Mouse (Mus musculus) spleen, adult 2 months (tissue): ENCODE results near the gene Prr5l. TPM values are rescaled to one million over a fixed set of nuclear protein-coding genes. Genes with fewer than 3 reads are reported as not detected.

Experiments used
- DNase-seq, 2 experiments: peaks; one replicate each; pipeline versions ENCODE4 v3.0.0 to v3.0.0-alpha.2; 2012 to 2021; ENCODE audit warnings: low spot score in 2 of 2, low read depth in 1 of 2
- H3K27ac ChIP-seq: fragments of 200-500 bp; 2 replicates; pipeline ENCODE4 v1.5.1; 2012; ENCODE audit warnings: low read length, inconsistent platforms; ENCODE audit not compliant: insufficient read depth
- H3K27me3 ChIP-seq: fragments of 200-500 bp; 2 replicates; pipeline ENCODE4 v1.6.1; 2012; ENCODE audit warnings: mild to moderate bottlenecking, moderate library complexity, low read length, inconsistent platforms; ENCODE audit not compliant: control insufficient read depth, insufficient read depth
- H3K36me3 ChIP-seq: fragments of 200-500 bp; 2 replicates; pipeline ENCODE4 v1.6.1; 2012; ENCODE audit warnings: mild to moderate bottlenecking, low read length, inconsistent platforms; ENCODE audit not compliant: control insufficient read depth, insufficient read depth
- H3K4me1 ChIP-seq: fragments of 200-500 bp; 2 replicates; pipeline ENCODE4 v1.6.1; 2011; ENCODE audit warnings: inconsistent platforms; ENCODE audit not compliant: control insufficient read depth, insufficient read depth, insufficient read length
- H3K4me3 ChIP-seq: fragments of 200-500 bp; 2 replicates; pipeline ENCODE4 v1.5.1; 2011; ENCODE audit warnings: mild to moderate bottlenecking, inconsistent platforms; ENCODE audit not compliant: insufficient read depth, insufficient read length; ENCODE audit errors: extremely low read depth
- CTCF ChIP-seq: fragments of 200-500 bp; IDR thresholded peaks from 2 replicates; pipeline ENCODE4 v1.5.1; 2011; ENCODE audit warnings: mild to moderate bottlenecking, inconsistent platforms; ENCODE audit not compliant: insufficient read depth, insufficient read length, insufficient replicate concordance; ENCODE audit errors: extremely low read depth
- POLR2A ChIP-seq: fragments of 200-500 bp; IDR thresholded peaks from 2 replicates; pipeline ENCODE4 v1.6.1; 2011; ENCODE audit warnings: low read depth, low read length, inconsistent platforms
- WGBS: fragments of 180-500 bp; shearing (Covaris S2); methylation state at CpG from one replicate; pipeline ENCODE4 v1.1.7; 2018; 5-methylcytosine and 5-hydroxymethylcytosine counted together
- polyA plus RNA-seq: library from polyadenylated mRNA; depleted of rRNA; stranded (reverse); fragments of >200 nt; gene quantifications from 2 replicates; pipeline ENCODE4 v1.2.3, GENCODE M21; 2012

Gene Prr5l
- polyA plus RNA-seq, 1 experiment = 6.1 TPM

DNA sequence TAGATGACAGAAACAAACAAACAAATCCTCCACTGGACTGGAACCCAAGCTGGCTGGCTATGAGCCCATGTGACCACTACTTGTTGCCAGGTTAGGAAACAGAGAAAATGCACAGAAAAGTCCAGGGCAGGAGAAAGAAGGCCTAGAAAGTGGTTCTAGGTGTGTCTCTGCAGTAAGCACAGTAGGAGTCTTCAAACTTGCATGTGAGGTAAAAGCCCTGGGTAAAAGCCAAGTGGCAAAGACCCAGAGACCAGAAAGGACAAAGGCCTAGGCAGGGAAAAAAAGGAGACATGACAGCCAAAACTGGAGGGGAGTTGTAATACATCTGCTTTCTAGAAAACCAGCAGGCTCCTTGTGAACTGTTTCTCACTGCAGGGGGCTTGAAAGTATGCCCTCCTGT lies 151.9 kb downstream of the Prr5l start:
- no peak for DNase-seq
- Histone ChIP-seq H3K27me3 (no peaks in the 10 kb centered on the region), H3K36me3 (no peaks in the 10 kb centered on the region), H3K4me3 (no peak overlapping the region), H3K4me1 (peaks cover 10% of the 10 kb centered on the region; the same call in 1 of the 2 replicates), H3K27ac (no peak overlapping the region)
- TF ChIP-seq CTCF (no peak), POLR2A (no peak)

GRCm38 (mm10) chr2:101729472-101729871 lies 153.4 kb downstream of the Prr5l start:
- no peak for DNase-seq

DNA sequence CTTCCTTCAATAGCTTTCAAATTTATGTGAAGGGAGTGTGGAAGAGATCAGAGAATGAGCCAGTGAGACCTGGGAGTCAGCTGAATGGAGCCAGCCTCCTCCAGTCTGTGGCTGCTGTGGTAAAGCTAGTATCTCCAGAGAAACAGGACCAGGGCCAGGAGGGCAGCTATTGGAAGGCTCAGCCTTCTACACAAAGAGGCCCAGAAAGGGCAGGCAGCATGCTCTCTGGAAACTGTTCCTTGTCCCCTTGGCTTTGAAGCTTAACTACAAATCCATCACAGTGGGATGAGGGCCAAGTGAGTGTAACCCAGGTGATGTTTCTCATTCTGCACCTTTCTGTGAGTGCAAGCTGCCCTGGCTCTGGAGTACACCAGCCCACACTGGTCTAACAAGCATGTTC lies 155.0 kb downstream of the Prr5l start:
- H3K36me3 ChIP-seq = no peaks in the 10 kb centered on the region
- peaks cover 8% of the 10 kb centered on the region; the same call in 1 of the 2 replicates for H3K4me1 ChIP-seq
- TF ChIP-seq POLR2A (no peak), CTCF (no peak)
- no peaks in the 10 kb centered on the region for H3K27me3 ChIP-seq
- no peak overlapping the region for H3K4me3 ChIP-seq
- no peak overlapping the region for H3K27ac ChIP-seq
- no peak for DNase-seq

More at GRCm38 (mm10) chr2:101729472-101729871, 153.4 kb downstream of the Prr5l start:
- Histone ChIP-seq H3K4me1 (peaks cover 10% of the 10 kb centered on the region; the same call in 1 of the 2 replicates), H3K36me3 (no peaks in the 10 kb centered on the region), H3K27me3 (no peaks in the 10 kb centered on the region), H3K27ac (no peak overlapping the region), H3K4me3 (no peak overlapping the region)
- WGBS = 65% methylated on average over 1 of the region's 1 CpGs
- no peak for TF ChIP-seq CTCF
- no peak for TF ChIP-seq POLR2A

DNA sequence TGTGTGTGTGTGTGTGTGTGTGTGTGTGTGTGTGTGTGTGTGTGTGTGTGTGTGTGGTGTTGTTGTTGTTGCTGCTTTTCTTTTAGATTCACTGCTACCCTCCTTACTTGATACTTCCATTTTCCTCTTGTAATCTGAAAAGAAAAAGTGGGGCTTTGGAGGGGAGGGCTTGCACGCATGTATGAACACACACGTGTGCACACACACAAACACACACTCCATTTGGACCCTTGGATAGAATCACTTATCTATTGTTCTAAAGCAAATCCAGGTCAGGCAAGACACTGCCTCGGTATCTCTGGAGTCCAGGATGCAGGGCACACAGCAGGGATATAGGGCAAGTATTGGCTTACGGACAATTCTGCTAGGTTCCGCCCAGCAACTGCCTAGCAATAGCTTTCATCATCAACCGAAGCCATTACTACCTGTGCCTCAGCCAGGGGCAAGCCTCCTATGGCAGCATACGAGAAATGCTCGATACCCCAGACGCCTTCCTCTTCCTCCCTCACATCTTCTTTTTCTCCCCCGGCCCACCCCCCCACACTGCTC lies 159.4 kb downstream of the Prr5l start:
- H3K4me3 ChIP-seq = no peak overlapping the region
- no peak for DNase-seq
- 94% methylated on average over 10 of the region's 10 CpGs for WGBS
- no peak overlapping the region for H3K27ac ChIP-seq
- H3K27me3 ChIP-seq = no peaks in the 10 kb centered on the region
- no peaks in the 10 kb centered on the region for H3K36me3 ChIP-seq
- no peaks in the 10 kb centered on the region for H3K4me1 ChIP-seq
- TF ChIP-seq POLR2A = no peak
- no peak for TF ChIP-seq CTCF

DNA sequence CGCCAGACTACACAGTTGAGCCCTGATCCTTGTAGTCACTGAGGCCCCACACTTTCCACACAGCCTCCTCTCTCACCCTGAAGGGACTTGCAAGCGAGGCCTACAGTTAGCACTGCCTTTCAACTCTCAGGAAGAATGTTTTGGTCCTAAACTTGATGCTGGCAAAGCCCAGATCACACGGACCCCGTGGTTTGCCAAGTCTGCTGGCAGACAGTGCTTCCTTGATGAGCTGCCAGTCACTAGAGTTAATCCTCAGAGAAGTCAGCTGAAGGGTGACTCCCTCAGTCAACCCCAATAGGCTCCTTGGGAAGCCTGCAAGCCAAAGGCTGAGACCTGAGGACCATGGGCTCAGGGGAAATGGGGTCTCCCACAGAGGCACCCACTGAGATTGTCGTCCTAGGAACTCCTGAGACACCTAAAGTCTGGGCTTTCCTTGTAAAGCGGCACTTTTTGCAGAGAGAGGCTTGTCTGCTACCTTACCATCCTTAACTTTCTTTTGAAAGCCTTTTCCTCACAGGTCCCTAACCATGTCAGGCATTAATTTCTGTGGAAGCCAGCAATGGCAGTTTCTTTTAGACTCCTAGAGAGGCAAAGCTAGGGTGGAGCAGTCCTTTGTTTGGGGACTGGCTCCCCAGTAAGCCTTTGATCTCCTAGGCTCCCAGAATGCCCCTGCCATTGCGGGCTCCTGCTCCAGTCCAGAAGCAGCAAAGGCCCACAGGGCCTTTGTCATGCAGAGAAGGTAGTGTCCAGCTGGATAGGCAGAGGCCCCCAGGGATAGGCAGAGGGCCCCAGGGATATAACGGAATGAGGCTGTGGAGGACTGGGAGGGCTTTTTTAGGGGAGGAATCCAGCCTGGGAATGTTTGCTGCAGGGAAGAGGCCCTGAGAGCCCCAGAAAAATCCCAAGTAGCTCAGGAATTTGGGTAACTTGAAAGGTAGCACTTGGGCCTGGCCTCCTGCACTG lies 160.2 kb downstream of the Prr5l start:
- WGBS = 77% methylated on average over 8 of the region's 8 CpGs

GRCm38 (mm10) chr2:101721835-101722234 lies 161.0 kb downstream of the Prr5l start:
- no peaks in the 10 kb centered on the region for H3K4me1 ChIP-seq
- no peak overlapping the region for H3K4me3 ChIP-seq
- no peaks in the 10 kb centered on the region for H3K27me3 ChIP-seq
- TF ChIP-seq POLR2A (no peak), CTCF (no peak)
- H3K27ac ChIP-seq = no peak overlapping the region
- no peak for DNase-seq
- no peaks in the 10 kb centered on the region for H3K36me3 ChIP-seq
- 91% methylated on average over 4 of the region's 4 CpGs for WGBS

More for the DNA sequence above, 160.2 kb downstream of the Prr5l start:
- H3K4me1 ChIP-seq = no peaks in the 10 kb centered on the region
- TF ChIP-seq CTCF (no peak), POLR2A (no peak)
- DNase-seq = no peak
- no peak overlapping the region for H3K27ac ChIP-seq
- no peaks in the 10 kb centered on the region for H3K36me3 ChIP-seq
- H3K27me3 ChIP-seq = no peaks in the 10 kb centered on the region
- H3K4me3 ChIP-seq = no peak overlapping the region

- DNase-seq = no peak
- Histone ChIP-seq H3K36me3 (no peaks in the 10 kb centered on the region), H3K4me3 (no peak overlapping the region), H3K27me3 (no peaks in the 10 kb centered on the region), H3K4me1 (no peaks in the 10 kb centered on the region), H3K27ac (no peak overlapping the region)
- TF ChIP-seq CTCF (no peak), POLR2A (no peak)
- 90% methylated on average over 13 of the region's 13 CpGs for WGBS
Measured at GRCm38 (mm10) chr2:101717162-101717561, 165.7 kb downstream of the Prr5l start.
